Mouse (Mus musculus) activated CD4-positive, CD25-positive, alpha-beta regulatory T cell, adult 4 months (primary cell): ENCODE results near the gene Fam229a. TPM values are rescaled to one million over a fixed set of nuclear protein-coding genes. Genes with fewer than 3 reads are reported as not detected.
A peak's percentile ranks its signal among the peaks of the same experiment; 100 is the strongest.
"Not testable (repeated sequence)": the region's sequence is repeated elsewhere in the genome, so short reads cannot be mapped to it uniquely, and the experiment has no call there.

ENCODE experiments used
- ATAC-seq: one replicate; pipeline ENCODE4 v1.8.0; 2017
- polyA plus RNA-seq, 2 experiments: library from polyadenylated mRNA; unstranded; fragments of 100-300 nt; shearing (Covaris generic); gene quantifications; one replicate each; pipeline ENCODE4 v1.2.1; 2017

Fam229a gene
- not detected for polyA plus RNA-seq

DNA sequence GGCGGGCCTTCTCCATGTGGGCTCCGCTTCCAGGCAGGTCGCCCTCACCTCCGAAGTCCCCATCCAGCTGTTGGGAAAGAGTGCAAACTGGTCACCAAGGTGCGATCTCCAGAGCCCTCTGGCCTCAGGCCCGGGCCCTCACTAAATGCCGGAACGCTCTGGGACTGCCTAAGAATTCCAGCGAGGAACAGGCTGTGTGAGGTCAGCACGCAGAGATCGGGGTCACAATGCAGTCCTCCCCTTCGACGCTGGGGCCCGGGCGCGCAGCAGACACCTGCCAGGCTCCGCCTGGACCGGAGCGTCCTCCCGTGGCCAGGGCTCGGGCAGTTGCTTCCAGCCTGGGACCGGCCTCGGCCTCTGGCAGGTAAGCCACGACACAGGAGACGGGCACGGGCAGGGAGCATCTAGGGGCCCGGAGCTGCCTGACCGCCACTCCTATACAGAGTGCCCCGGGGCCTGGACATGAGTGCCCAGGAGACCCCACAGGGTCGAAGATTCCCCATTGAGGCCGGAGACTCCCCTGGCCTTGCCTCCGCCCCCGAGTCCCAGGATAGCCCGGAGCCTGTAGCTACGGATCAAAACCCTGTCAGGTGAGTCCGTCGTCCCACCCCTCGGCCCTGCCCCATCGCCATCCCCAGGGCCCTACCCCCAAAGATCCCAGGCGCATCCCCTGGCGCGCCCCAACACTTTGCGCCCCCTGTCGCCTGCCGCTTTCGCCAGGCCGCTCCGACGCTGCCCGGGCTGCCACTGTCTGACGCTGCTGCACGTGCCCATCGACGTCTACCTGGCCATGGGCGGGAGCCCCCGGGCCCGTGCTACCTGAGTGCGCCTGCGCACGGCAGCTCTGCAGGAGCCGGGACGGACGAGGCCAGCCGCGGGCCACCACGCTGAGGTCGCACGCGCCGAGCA lies at the start of gene Fam229a, which contains the start of gene Tssk3:
Gene Fam229a, plus strand, starts transcription at position 219 of the 909 bp plus-strand sequence.
Gene Tssk3, minus strand, starts transcription at position 51 of the 909 bp plus-strand sequence.
- ATAC-seq: no peak

DNA sequence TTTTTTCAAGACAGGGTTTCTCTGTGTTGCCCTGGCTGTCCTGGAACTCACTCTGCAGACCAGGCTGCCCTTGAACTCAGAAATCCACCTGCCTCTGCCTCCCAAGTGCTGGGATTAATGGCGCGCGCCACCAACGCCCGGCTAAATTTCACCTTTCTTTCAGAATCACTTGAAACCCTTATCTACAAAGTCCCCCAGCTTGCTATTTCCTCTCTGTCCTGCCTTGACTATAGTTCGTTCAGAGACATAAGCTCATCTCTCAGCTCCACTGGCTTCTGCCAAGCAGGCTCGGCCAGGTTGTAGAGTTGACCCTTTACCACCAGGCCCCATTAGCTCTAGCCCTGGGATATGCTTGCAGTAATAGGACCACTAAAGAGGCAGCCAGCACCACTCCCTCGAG lies 43.6 kb upstream of the Fam229a start:
- no peak for ATAC-seq

GRCm38 (mm10) chr4:129447778-129448563 lies 43.0 kb upstream of the Fam229a start:
- no peak for ATAC-seq

- no peak for ATAC-seq
Observed at GRCm38 (mm10) chr4:129448713-129449112, 42.3 kb upstream of the Fam229a start.

DNA sequence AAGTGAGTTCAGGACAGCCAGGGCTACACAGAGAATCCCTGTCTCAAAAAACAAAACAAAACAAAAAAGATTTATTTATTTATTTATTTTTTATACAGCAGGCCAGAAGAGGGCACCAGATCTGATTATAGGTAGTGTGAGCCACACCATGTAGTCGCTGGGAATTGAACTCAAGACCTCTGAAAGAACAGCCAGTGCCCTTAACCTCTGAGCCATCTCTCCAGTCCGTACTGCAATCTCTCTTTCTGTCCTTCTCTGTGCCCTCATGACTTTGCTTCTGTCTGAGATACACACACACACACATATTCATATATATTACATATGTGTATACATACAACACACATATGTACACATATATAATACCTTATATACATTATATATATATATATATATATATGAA lies 40.1 kb upstream of the Fam229a start:
- no peak for ATAC-seq

GRCm38 (mm10) chr4:129451471-129452169 lies 39.4 kb upstream of the Fam229a start:
- ATAC-seq: no peak

- peak; percentile 73 for ATAC-seq
Observed at GRCm38 (mm10) chr4:129455265-129455664, 35.7 kb upstream of the Fam229a start.

DNA sequence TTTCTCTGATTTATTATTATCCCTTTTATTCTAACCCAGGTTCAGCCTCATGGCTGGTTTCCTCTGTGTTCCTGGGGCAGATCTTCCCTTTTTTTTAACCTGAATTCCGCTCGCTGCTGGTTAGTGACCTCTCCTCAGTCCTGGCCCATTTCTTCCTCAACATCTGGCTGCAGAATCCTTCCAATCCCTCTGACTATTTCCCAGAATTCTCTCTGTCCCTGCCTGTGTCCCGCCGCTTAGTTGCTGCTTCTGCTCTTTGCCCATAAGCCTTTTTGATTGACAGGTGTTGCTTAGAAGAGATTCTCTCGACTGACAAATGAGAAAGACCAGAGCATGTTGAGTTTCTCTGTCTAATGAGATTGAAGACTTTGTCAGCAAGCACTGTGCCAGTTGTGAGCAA lies 34.9 kb upstream of the Fam229a start:
- no peak for ATAC-seq

DNA sequence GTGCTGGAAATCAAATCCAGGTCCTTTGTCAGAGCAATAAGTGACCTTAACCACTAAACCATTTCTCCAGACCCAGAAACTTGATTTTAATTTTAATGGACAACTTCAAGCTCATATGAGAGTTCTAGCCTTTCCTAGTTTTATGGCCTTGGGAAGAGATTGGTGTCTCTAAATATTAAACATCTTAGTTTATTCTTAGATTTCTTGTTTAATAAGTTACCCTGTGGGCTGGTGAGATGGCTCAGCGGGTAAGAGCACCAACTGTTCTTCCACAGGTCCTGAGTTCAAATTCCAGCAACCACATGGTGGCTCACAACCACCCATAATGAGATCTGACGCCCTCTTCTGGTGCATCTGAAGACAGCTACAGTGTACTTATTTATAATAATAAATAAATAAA lies 33.7 kb upstream of the Fam229a start:
- ATAC-seq: not testable (repeated sequence)

- no peak for ATAC-seq
Observed at GRCm38 (mm10) chr4:129459726-129460125, 31.3 kb upstream of the Fam229a start.

GRCm38 (mm10) chr4:129460827-129461182 lies 30.2 kb upstream of the Fam229a start:
- ATAC-seq: no peak

DNA sequence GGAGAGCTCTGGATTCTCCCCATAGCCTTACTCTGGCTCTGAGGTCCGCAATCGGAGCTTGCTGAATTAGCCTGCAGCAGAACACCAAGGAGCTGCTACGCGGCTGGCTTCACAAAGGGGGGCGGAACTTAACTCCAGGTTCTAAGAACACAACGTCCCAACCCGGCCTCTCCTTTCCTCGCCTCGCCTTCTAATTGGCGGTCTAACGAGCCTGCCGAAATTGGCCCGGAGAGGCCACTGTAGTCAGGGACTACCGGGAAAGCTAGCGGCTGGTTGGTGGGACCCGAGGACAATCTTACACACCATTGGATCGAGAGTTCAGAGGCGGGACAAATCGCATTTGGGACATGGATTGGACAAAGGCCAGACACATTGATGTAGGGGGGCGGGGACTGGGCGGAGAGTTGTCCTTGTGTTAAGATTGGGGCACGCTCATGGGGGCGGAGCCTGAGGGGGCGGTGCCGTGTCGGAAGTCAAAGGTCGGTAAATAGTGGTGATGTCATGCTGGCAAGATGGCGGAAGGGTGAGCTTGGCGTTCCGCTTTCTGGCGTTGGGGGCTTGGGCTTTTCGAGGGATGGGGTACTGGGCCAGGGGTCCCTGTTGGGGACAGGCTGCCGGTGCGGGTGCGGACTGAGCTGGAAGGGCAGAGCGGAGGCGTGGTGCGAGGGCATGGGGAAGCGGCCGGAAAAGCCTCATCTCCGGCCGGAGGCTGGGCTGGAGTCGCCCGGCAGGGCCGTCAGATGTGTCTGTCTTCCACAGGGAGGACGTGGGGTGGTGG lies 29.6 kb upstream of the Fam229a start, which contains the start of gene Bsdc1:
Gene Bsdc1, plus strand, starts transcription at position 399 of the 778 bp plus-strand sequence.
- ATAC-seq: peak; percentile 95

GRCm38 (mm10) chr4:129462118-129462517 lies 28.9 kb upstream of the Fam229a start:
- no peak for ATAC-seq

- ATAC-seq: no peak
Observed at GRCm38 (mm10) chr4:129463097-129464059, 27.6 kb upstream of the Fam229a start.

DNA sequence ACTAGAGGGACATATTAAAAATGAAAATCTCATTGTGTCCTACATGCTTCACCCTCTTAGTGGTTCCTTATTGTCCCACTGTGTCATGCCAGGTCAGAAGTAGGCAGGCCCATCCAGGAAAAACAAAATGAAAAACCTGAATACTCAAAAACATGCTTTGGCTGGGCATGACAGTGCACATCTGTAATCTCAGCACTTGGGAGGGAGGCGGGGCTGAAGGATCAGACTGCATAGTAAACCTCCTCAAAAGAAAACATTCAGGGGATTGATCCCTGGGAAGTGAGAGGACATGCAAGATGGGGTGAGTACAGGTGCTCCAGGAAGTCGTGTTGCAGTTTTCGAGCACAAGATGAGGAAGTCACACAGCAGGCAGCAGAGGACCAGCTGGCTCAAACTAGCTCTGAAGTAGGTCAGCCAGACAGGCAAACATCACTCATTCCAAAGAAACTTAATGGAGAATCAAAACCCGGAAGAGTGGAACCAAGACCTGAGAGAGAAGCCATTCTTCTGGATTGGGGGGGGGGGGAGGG lies 26.6 kb upstream of the Fam229a start:
- no peak for ATAC-seq

- ATAC-seq: no peak
Observed at GRCm38 (mm10) chr4:129476047-129476446, 14.9 kb upstream of the Fam229a start.

DNA sequence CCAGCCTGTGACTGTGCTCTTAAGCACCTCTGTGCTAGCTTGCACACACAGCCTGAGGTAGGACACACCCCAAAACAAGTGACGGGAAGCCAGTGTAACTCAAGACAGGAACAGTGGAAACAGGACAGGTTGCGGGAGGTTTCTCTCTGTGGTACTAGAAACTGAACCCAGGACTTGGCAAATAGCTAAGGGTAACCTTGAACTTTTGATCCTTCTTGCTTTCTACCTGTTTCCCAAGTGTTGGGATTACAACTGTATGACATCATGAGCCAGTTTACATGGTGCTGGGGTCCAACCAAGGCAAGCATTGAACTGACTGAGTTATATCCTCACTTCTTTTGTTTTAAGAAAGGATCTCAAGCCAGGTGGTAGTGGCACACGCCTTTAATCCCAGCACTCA lies 11.1 kb upstream of the Fam229a start:
- ATAC-seq: no peak

- ATAC-seq: no peak
Observed at GRCm38 (mm10) chr4:129481090-129481489, 9.9 kb upstream of the Fam229a start.

DNA sequence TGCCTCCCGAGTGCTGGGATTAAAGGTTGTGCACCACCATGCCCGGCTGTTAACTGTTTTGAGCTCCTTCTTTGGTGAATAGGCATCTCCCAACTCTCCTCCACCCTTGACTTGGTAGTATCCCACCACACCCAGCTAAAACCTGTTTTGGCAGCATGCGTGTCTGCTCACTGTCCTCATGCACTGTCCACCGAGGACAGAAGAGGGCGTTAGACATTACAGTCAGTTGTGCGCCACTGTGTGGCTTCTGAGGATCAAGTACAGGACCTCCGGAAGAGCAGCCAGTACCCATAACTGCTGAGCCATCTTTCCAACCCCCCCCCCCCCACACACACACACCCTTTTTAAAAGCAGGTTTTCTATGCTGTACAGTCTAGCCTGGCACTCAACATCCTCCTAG lies 3.7 kb downstream of the Fam229a start:
- no peak for ATAC-seq
